Mouse (Mus musculus): Measurements from ENCODE around the gene Dkkl1. TPM values are rescaled to one million over a fixed set of nuclear protein-coding genes. Genes with fewer than 3 reads are reported as not detected.
"Not testable (repeated sequence)": the region's sequence is repeated elsewhere in the genome, so short reads cannot be mapped to it uniquely, and the experiment has no call there.

Gene Dkkl1
- 1.3 and 1.4 TPM in 2 replicates for polyA plus RNA-seq (2015; fragmentation: Nextera tagmentation; extraction: Ambion mirVana)

DNA sequence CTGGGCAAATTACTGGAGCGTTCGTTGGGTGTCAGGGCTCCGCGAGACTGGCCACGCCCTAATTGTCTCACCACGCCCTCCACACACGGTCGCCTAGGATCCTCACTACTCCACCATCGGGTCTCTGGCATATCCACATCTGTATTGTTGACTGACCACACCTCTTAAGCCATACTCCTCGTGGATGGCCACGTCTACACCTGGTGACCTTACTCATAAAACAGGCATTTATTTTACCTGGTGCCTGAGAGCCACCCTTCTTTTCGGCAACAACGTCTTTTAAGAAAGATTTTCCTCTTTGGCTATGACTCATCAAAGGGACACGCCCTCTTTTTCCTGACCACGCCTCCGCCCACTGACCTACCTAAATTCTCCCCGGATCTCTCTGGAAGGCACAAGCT lies at the start of gene Dkkl1:
Dkkl1 (minus strand) TSS at position 297 of the 401 bp plus-strand sequence.
- Histone ChIP-seq H3K27me3 (peaks cover 47% of the 10 kb centered on the region), H3K36me3 (no peaks in the 10 kb centered on the region), H3K4me1 (peaks cover 12% of the 10 kb centered on the region), H3K4me3 (peak within 1 kb of the TSS; percentile 16), H3K9ac (no peak within 1 kb of the TSS), H3K4me2 (replicated peaks) (peak within 1 kb of the TSS; percentile 36), H3K9me3 (0 out of 2 replicates have a peak, but pooled peaks cover 6% of the 10 kb centered on the region), H3K27ac (no peak within 1 kb of the TSS)
- no peak for ATAC-seq (ENCODE audit: low FRiP score, low read depth)
- WGBS, result 5% methylated on average over 17 of the region's 17 CpGs

- H3K4me1 ChIP-seq, result peaks cover 11% of the 10 kb centered on the region
- no peaks in the 10 kb centered on the region for H3K36me3 ChIP-seq
- H3K4me3 ChIP-seq, result no peak overlapping the region
- no peak overlapping the region for H3K4me2 ChIP-seq (replicated peaks)
- no peak for ATAC-seq (ENCODE audit: low FRiP score, low read depth)
- no peaks in the 10 kb centered on the region for H3K9me3 ChIP-seq
- H3K9ac ChIP-seq, result no peak overlapping the region
- WGBS, result 73% methylated on average over 8 of the region's 8 CpGs
- no peak overlapping the region for H3K27ac ChIP-seq
- no peaks in the 10 kb centered on the region for H3K27me3 ChIP-seq
Observed at GRCm38 (mm10) chr7:45259281-45259680, 47.3 kb upstream of the Dkkl1 start.

- Histone ChIP-seq H3K27me3 (no peaks in the 10 kb centered on the region), H3K9ac (no peak overlapping the region), H3K36me3 (no peaks in the 10 kb centered on the region), H3K4me3 (no peak overlapping the region), H3K4me1 (no peaks in the 10 kb centered on the region; the same call in 1 of the 2 replicates), H3K4me2 (replicated peaks) (no peak overlapping the region), H3K27ac (no peak overlapping the region), H3K9me3 (no peaks in the 10 kb centered on the region)
- ATAC-seq (ENCODE audit: low FRiP score, low read depth), result no peak
- 55% methylated on average over 11 of the region's 11 CpGs for WGBS
Observed at GRCm38 (mm10) chr7:45257063-45257840, 45.3 kb upstream of the Dkkl1 start.

DNA sequence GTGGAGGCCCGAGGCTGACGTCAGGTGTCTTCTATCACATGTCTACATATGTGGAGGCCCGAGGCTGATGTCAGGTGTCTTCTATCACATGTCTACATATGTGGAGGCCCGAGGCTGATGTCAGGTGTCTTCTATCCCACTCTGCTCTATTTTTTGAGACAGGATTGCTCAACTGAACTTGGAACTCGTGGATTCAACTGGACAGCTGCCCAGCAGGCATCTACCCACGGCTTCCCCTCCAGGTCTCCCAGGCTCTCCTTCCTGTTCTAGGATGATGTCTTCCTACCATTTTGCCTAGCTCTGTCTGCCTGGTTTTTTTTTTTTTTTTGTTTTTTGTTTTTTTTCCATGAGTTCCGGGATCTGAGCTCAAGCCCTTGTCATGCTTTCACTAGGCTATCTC lies 43.9 kb upstream of the Dkkl1 start:
- not testable (repeated sequence) for H3K4me2 ChIP-seq (replicated peaks); H3K9ac ChIP-seq; H3K36me3 ChIP-seq; H3K27me3 ChIP-seq; H3K9me3 ChIP-seq; H3K4me1 ChIP-seq; ATAC-seq (ENCODE audit: low FRiP score, low read depth); H3K27ac ChIP-seq; H3K4me3 ChIP-seq
- 82% methylated on average over 7 of the region's 7 CpGs for WGBS

GRCm38 (mm10) chr7:45253806-45254205 lies 41.9 kb upstream of the Dkkl1 start:
- H3K27ac ChIP-seq, result no peak overlapping the region
- no peak overlapping the region for H3K4me3 ChIP-seq
- no peaks in the 10 kb centered on the region for H3K36me3 ChIP-seq
- no peak overlapping the region for H3K9ac ChIP-seq
- no peaks in the 10 kb centered on the region for H3K4me1 ChIP-seq
- H3K27me3 ChIP-seq, result no peaks in the 10 kb centered on the region
- WGBS, result 85% methylated on average over 8 of the region's 8 CpGs
- H3K4me2 ChIP-seq (replicated peaks), result no peak overlapping the region
- H3K9me3 ChIP-seq, result no peaks in the 10 kb centered on the region
- no peak for ATAC-seq (ENCODE audit: low FRiP score, low read depth)

GRCm38 (mm10) chr7:45247666-45248065 lies 35.7 kb upstream of the Dkkl1 start:
- H3K4me3 ChIP-seq, result no peak overlapping the region
- no peaks in the 10 kb centered on the region for H3K4me1 ChIP-seq
- H3K9me3 ChIP-seq, result no peaks in the 10 kb centered on the region
- H3K27ac ChIP-seq, result no peak overlapping the region
- H3K4me2 ChIP-seq (replicated peaks), result no peak overlapping the region
- 38% methylated on average over 3 of the region's 3 CpGs for WGBS
- H3K27me3 ChIP-seq, result no peaks in the 10 kb centered on the region
- no peaks in the 10 kb centered on the region for H3K36me3 ChIP-seq
- H3K9ac ChIP-seq, result no peak overlapping the region
- no peak for ATAC-seq (ENCODE audit: low FRiP score, low read depth)

DNA sequence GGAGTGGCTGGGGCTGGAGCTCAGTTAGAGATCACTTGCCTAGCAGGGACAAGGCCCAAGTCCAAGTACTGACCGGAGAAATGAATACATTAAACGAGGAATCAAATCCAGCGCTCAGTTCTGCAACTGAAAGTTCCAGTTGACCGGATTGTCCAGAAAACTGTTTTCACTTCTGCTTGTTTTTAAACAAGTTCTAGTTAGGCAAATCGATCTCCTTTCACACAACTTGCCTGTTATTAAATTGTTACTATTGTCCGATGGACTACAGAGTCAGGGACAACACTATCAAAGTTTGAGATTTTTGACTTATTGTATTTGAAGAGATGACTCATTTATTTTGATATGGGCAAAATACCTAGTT lies 29.4 kb upstream of the Dkkl1 start:
- no peak for ATAC-seq (ENCODE audit: low FRiP score, low read depth)
- Histone ChIP-seq H3K4me2 (replicated peaks) (peak overlapping the region; percentile 64), H3K27me3 (peaks cover 32% of the 10 kb centered on the region), H3K4me3 (peak overlapping the region; percentile 35; the same call in 1 of the 2 replicates), H3K9me3 (no peaks in the 10 kb centered on the region), H3K27ac (no peak overlapping the region), H3K36me3 (no peaks in the 10 kb centered on the region), H3K4me1 (peaks cover 9% of the 10 kb centered on the region; the same call in 1 of the 2 replicates), H3K9ac (peak overlapping the region; percentile 60)
- 80% methylated on average over 6 of the region's 6 CpGs for WGBS

GRCm38 (mm10) chr7:45240633-45241388 lies 28.9 kb upstream of the Dkkl1 start, which contains the start of gene Slc6a16:
Slc6a16 (plus strand) TSS chr7:45241085.
- WGBS, result 14% methylated on average over 53 of the region's 53 CpGs
- Histone ChIP-seq H3K9ac (peak within 1 kb of the TSS; percentile 60), H3K27me3 (peaks cover 32% of the 10 kb centered on the region), H3K9me3 (no peaks in the 10 kb centered on the region), H3K36me3 (no peaks in the 10 kb centered on the region), H3K4me2 (replicated peaks) (peak within 1 kb of the TSS; percentile 64), H3K27ac (no peak within 1 kb of the TSS), H3K4me3 (peak within 1 kb of the TSS; percentile 35), H3K4me1 (peaks cover 12% of the 10 kb centered on the region)
- no peak for ATAC-seq (ENCODE audit: low FRiP score, low read depth)

- H3K4me1 ChIP-seq, result peaks cover 19% of the 10 kb centered on the region
- no peaks in the 10 kb centered on the region for H3K9me3 ChIP-seq
- no peak overlapping the region for H3K9ac ChIP-seq
- no peak overlapping the region for H3K4me2 ChIP-seq (replicated peaks)
- 89% methylated on average over 7 of the region's 7 CpGs for WGBS
- no peaks in the 10 kb centered on the region for H3K36me3 ChIP-seq
- peaks cover 32% of the 10 kb centered on the region for H3K27me3 ChIP-seq
- no peak overlapping the region for H3K27ac ChIP-seq
- ATAC-seq (ENCODE audit: low FRiP score, low read depth), result no peak
- no peak overlapping the region for H3K4me3 ChIP-seq
Observed at GRCm38 (mm10) chr7:45240109-45240508, 28.2 kb upstream of the Dkkl1 start.

GRCm38 (mm10) chr7:45238723-45239496 lies 27.0 kb upstream of the Dkkl1 start, which contains the start of gene Cd37:
Cd37 (minus strand) TSS chr7:45239115.
- no peak within 1 kb of the TSS for H3K9ac ChIP-seq
- no peak within 1 kb of the TSS for H3K4me3 ChIP-seq
- peaks cover 32% of the 10 kb centered on the region for H3K27me3 ChIP-seq
- H3K4me1 ChIP-seq, result peaks cover 31% of the 10 kb centered on the region
- 39% methylated on average over 20 of the region's 20 CpGs for WGBS
- no peak for ATAC-seq (ENCODE audit: low FRiP score, low read depth)
- no peaks in the 10 kb centered on the region for H3K9me3 ChIP-seq
- H3K36me3 ChIP-seq, result peaks cover 5% of the 10 kb centered on the region
- no peak within 1 kb of the TSS for H3K4me2 ChIP-seq (replicated peaks)
- no peak within 1 kb of the TSS for H3K27ac ChIP-seq

GRCm38 (mm10) chr7:45237747-45238699 lies 26.1 kb upstream of the Dkkl1 start:
- WGBS, result 76% methylated on average over 17 of the region's 17 CpGs
- Histone ChIP-seq H3K4me3 (no peak overlapping the region), H3K27me3 (peaks cover 32% of the 10 kb centered on the region)

More at GRCm38 (mm10) chr7:45237747-45238699, 26.1 kb upstream of the Dkkl1 start:
- H3K27ac ChIP-seq, result no peak overlapping the region
- H3K9ac ChIP-seq, result no peak overlapping the region
- peaks cover 14% of the 10 kb centered on the region for H3K36me3 ChIP-seq
- peaks cover 38% of the 10 kb centered on the region for H3K4me1 ChIP-seq
- no peaks in the 10 kb centered on the region for H3K9me3 ChIP-seq
- no peak for ATAC-seq (ENCODE audit: low FRiP score, low read depth)
- H3K4me2 ChIP-seq (replicated peaks), result no peak overlapping the region
